Mouse (Mus musculus) forebrain, embryonic 11.5 days (tissue): ENCODE data around the gene Mid2. TPM values are rescaled to one million over a fixed set of nuclear protein-coding genes. Genes with fewer than 3 reads are reported as not detected.

Source experiments
- ATAC-seq: fragments of 200-750 bp; cut with Nextera tagmentation; replicated peaks from 2 replicates; pipeline ENCODE4 v1.8.0; 2017; ENCODE audit warnings: moderate TSS enrichment; ENCODE audit not compliant: low FRiP score
- DNase-seq: peaks from one replicate; pipeline ENCODE4 v3.0.0-alpha.2; 2017; ENCODE audit warnings: low spot score
- H3K27ac ChIP-seq: fragments of 300-500 bp; sonication (generic); 2 replicates; pipeline ENCODE4 v1.5.1; 2014; ENCODE audit warnings: low read depth, low read length
- H3K27me3 ChIP-seq: fragments of 300-500 bp; sonication (generic); 2 replicates; pipeline ENCODE4 v1.6.1; 2014; ENCODE audit warnings: mild to moderate bottlenecking, low read length, mixed read lengths; ENCODE audit not compliant: control insufficient read depth, insufficient read depth
- H3K36me3 ChIP-seq: fragments of 300-500 bp; sonication (generic); 2 replicates; pipeline ENCODE4 v1.6.1; 2014; ENCODE audit warnings: mild to moderate bottlenecking, low read length, moderate library complexity, mixed read lengths; ENCODE audit not compliant: control insufficient read depth, insufficient read depth
- H3K4me1 ChIP-seq: fragments of 300-500 bp; sonication (generic); replicated peaks from 2 replicates; pipeline ENCODE4 v1.6.1; 2014; ENCODE audit warnings: low read length, mixed read lengths; ENCODE audit not compliant: control insufficient read depth, insufficient read depth
- H3K4me2 ChIP-seq: fragments of 300-500 bp; sonication (generic); 2 replicates; pipeline ENCODE4 v1.6.1; 2014; ENCODE audit warnings: low read depth, mild to moderate bottlenecking, low read length, moderate library complexity, mixed read lengths; ENCODE audit not compliant: severe bottlenecking
- H3K4me3 ChIP-seq: fragments of 300-500 bp; sonication (generic); 2 replicates; pipeline ENCODE4 v1.5.1; 2014; ENCODE audit warnings: low read depth, low read length
- H3K9ac ChIP-seq: fragments of 300-500 bp; sonication (generic); 2 replicates; pipeline ENCODE4 v1.6.1; 2014; ENCODE audit warnings: low read length
- H3K9me3 ChIP-seq: fragments of 300-500 bp; sonication (generic); 2 replicates; pipeline ENCODE4 v1.6.1; 2016; ENCODE audit warnings: low read length, mixed read lengths; ENCODE audit not compliant: control insufficient read depth
- WGBS: fragments of 180-500 bp; shearing (Covaris S2); extraction: QIAGEN DNeasy Blood & Tissue Kit; methylation state at CpG from one replicate; pipeline ENCODE4 v1.1.7; 2014; 5-methylcytosine and 5-hydroxymethylcytosine counted together
- polyA plus RNA-seq: library from polyadenylated mRNA; unstranded; fragments of >200 nt; fragmentation: Nextera tagmentation; extraction: Ambion mirVana; gene quantifications from 2 replicates; pipeline ENCODE4 v1.2.1, GENCODE M21; 2014

The Mid2 gene
- polyA plus RNA-seq, result 2.0 and 2.6 TPM in 2 replicates

- H3K4me3 ChIP-seq, result peak within 1 kb of the TSS; percentile 45
- H3K27me3 ChIP-seq, result peaks cover 32% of the 10 kb centered on the region
- 19% methylated on average over 52 of the region's 68 CpGs for WGBS
- H3K4me1 ChIP-seq, result no peaks in the 10 kb centered on the region
- H3K4me2 ChIP-seq, result peak within 1 kb of the TSS; percentile 67
- DNase-seq, result peak; percentile 63
- no peaks in the 10 kb centered on the region for H3K36me3 ChIP-seq
- H3K9me3 ChIP-seq, result no peaks in the 10 kb centered on the region
- peak within 1 kb of the TSS; percentile 48 for H3K9ac ChIP-seq
- no peak within 1 kb of the TSS for H3K27ac ChIP-seq
- ATAC-seq, result peak; percentile 76
Observed at GRCm38 (mm10) chrX:140664479-140665241, at the start of gene Mid2. TSS of gene Mid2 (plus strand) at chrX:140664599.

GRCm38 (mm10) chrX:140624875-140625594 is 39.4 kb upstream of the Mid2 start:
- ATAC-seq, result no peak
- Histone ChIP-seq H3K4me3 (no peak overlapping the region), H3K27ac (no peak overlapping the region), H3K9ac (no peak overlapping the region), H3K9me3 (no peaks in the 10 kb centered on the region), H3K4me2 (no peak overlapping the region), H3K36me3 (no peaks in the 10 kb centered on the region), H3K27me3 (peaks cover 4% of the 10 kb centered on the region; the same call in 1 of the 2 replicates), H3K4me1 (no peaks in the 10 kb centered on the region)
- no peak for DNase-seq
- WGBS, result 70% methylated on average over 12 of the region's 12 CpGs

- H3K27me3 ChIP-seq, result no peaks in the 10 kb centered on the region; the same call in 1 of the 2 replicates
- DNase-seq, result no peak
Observed at GRCm38 (mm10) chrX:140638028-140638427, 26.4 kb upstream of the Mid2 start.

GRCm38 (mm10) chrX:140639592-140639991 is 24.8 kb upstream of the Mid2 start:
- no peaks in the 10 kb centered on the region; the same call in 1 of the 2 replicates for H3K27me3 ChIP-seq
- no peaks in the 10 kb centered on the region for H3K4me1 ChIP-seq
- no peak for DNase-seq
- no peak overlapping the region for H3K4me2 ChIP-seq
- H3K36me3 ChIP-seq, result no peaks in the 10 kb centered on the region
- H3K27ac ChIP-seq, result no peak overlapping the region
- H3K4me3 ChIP-seq, result no peak overlapping the region
- WGBS, result 65% methylated on average over 2 of the region's 2 CpGs
- ATAC-seq, result no peak
- H3K9ac ChIP-seq, result no peak overlapping the region
- no peaks in the 10 kb centered on the region for H3K9me3 ChIP-seq

More at GRCm38 (mm10) chrX:140638028-140638427, 26.4 kb upstream of the Mid2 start:
- no peaks in the 10 kb centered on the region for H3K4me1 ChIP-seq
- no peak overlapping the region for H3K9ac ChIP-seq
- WGBS, result 88% methylated on average over 5 of the region's 5 CpGs
- H3K36me3 ChIP-seq, result no peaks in the 10 kb centered on the region
- no peak for ATAC-seq
- H3K9me3 ChIP-seq, result no peaks in the 10 kb centered on the region
- no peak overlapping the region for H3K4me3 ChIP-seq
- H3K4me2 ChIP-seq, result no peak overlapping the region
- H3K27ac ChIP-seq, result no peak overlapping the region

- H3K9me3 ChIP-seq, result no peaks in the 10 kb centered on the region
- no peaks in the 10 kb centered on the region for H3K4me1 ChIP-seq
- peaks cover 19% of the 10 kb centered on the region for H3K27me3 ChIP-seq
- DNase-seq (no peak), ATAC-seq (no peak)
- 27% methylated on average over 1 of the region's 1 CpGs for WGBS
- no peak overlapping the region for H3K9ac ChIP-seq
- H3K4me3 ChIP-seq, result no peak overlapping the region
- no peak overlapping the region for H3K27ac ChIP-seq
- H3K4me2 ChIP-seq, result no peak overlapping the region
- no peaks in the 10 kb centered on the region for H3K36me3 ChIP-seq
Observed at GRCm38 (mm10) chrX:140660731-140661130, 3.7 kb upstream of the Mid2 start.

- H3K4me1 ChIP-seq, result no peaks in the 10 kb centered on the region
- peaks cover 32% of the 10 kb centered on the region for H3K27me3 ChIP-seq
- H3K9ac ChIP-seq, result no peak overlapping the region
- DNase-seq (no peak), ATAC-seq (no peak)
- no peak overlapping the region for H3K4me3 ChIP-seq
- no peaks in the 10 kb centered on the region for H3K36me3 ChIP-seq
- WGBS, result 86% methylated on average over 2 of the region's 2 CpGs
- H3K4me2 ChIP-seq, result no peak overlapping the region
- no peaks in the 10 kb centered on the region for H3K9me3 ChIP-seq
- no peak overlapping the region for H3K27ac ChIP-seq
Observed at GRCm38 (mm10) chrX:140663516-140663915, 883 bp upstream of the Mid2 start.

- Histone ChIP-seq H3K4me3 (peak overlapping the region; percentile 45), H3K9ac (peak overlapping the region; percentile 48), H3K27ac (no peak overlapping the region), H3K4me2 (peak overlapping the region; percentile 67), H3K4me1 (no peaks in the 10 kb centered on the region), H3K9me3 (no peaks in the 10 kb centered on the region), H3K36me3 (no peaks in the 10 kb centered on the region), H3K27me3 (peaks cover 32% of the 10 kb centered on the region)
- DNase-seq (peak; percentile 61), ATAC-seq (peak; percentile 80)
- 19% methylated on average over 34 of the region's 47 CpGs for WGBS
Observed at GRCm38 (mm10) chrX:140665242-140665810, 927 bp downstream of the Mid2 start.

- H3K4me2 ChIP-seq, result no peak overlapping the region
- ATAC-seq (no peak), DNase-seq (no peak)
- no peak overlapping the region for H3K9ac ChIP-seq
- peaks cover 12% of the 10 kb centered on the region for H3K27me3 ChIP-seq
- no peak overlapping the region for H3K4me3 ChIP-seq
- no peaks in the 10 kb centered on the region for H3K4me1 ChIP-seq
- WGBS, result 85% methylated on average over 5 of the region's 5 CpGs
- H3K27ac ChIP-seq, result no peak overlapping the region
- H3K36me3 ChIP-seq, result no peaks in the 10 kb centered on the region
- H3K9me3 ChIP-seq, result no peaks in the 10 kb centered on the region
Observed at GRCm38 (mm10) chrX:140675444-140675843, 11.0 kb downstream of the Mid2 start.
